Mouse (Mus musculus) neural tube, embryonic 10.5 days (tissue): ENCODE results near the gene BC004004.
"Not testable (repeated sequence)": the region's sequence is repeated elsewhere in the genome, so short reads cannot be mapped to it uniquely, and the experiment has no call there.

Experiments
- DNase-seq: peaks from one replicate; pipeline ENCODE4 v3.0.0-alpha.2; 2017; ENCODE audit warnings: low spot score; ENCODE audit errors: extremely low spot score

The BC004004 gene

GRCm38 (mm10) chr17:29297813-29298212 is 29.2 kb downstream of the BC004004 start:
- no peak for DNase-seq

- no peak for DNase-seq
Measured at GRCm38 (mm10) chr17:29299282-29299681, 30.7 kb downstream of the BC004004 start.

- no peak for DNase-seq
Measured at GRCm38 (mm10) chr17:29300926-29301325, 32.3 kb downstream of the BC004004 start.

GRCm38 (mm10) chr17:29301421-29301820 is 32.8 kb downstream of the BC004004 start:
- no peak for DNase-seq

- DNase-seq: no peak
Measured at GRCm38 (mm10) chr17:29302149-29302548, 33.6 kb downstream of the BC004004 start.

GRCm38 (mm10) chr17:29303087-29303486 is 34.5 kb downstream of the BC004004 start:
- no peak for DNase-seq

- DNase-seq: no peak
Measured at GRCm38 (mm10) chr17:29303856-29304255, 35.3 kb downstream of the BC004004 start.

GRCm38 (mm10) chr17:29304376-29305057 is 35.9 kb downstream of the BC004004 start:
- no peak for DNase-seq

GRCm38 (mm10) chr17:29305058-29305806 is 36.6 kb downstream of the BC004004 start:
- peak; percentile 42 for DNase-seq

- DNase-seq: no peak
Measured at GRCm38 (mm10) chr17:29305871-29306270, 37.3 kb downstream of the BC004004 start.

GRCm38 (mm10) chr17:29310056-29310623 is 41.6 kb downstream of the BC004004 start:
- no peak for DNase-seq

GRCm38 (mm10) chr17:29311602-29312001 is 43.0 kb downstream of the BC004004 start:
- DNase-seq: no peak

- no peak for DNase-seq
Measured at GRCm38 (mm10) chr17:29312082-29312481, 43.5 kb downstream of the BC004004 start.

GRCm38 (mm10) chr17:29313300-29313699 is 44.7 kb downstream of the BC004004 start:
- no peak for DNase-seq

- no peak for DNase-seq
Measured at GRCm38 (mm10) chr17:29315672-29316465, 47.3 kb downstream of the BC004004 start.

GRCm38 (mm10) chr17:29316891-29317290 is 48.3 kb downstream of the BC004004 start:
- DNase-seq: no peak

GRCm38 (mm10) chr17:29317380-29317779 is 48.8 kb downstream of the BC004004 start, which contains the start of gene Pi16:
TSS of gene Pi16 (plus strand) at chr17:29317680.
- DNase-seq: not testable (repeated sequence)

- no peak for DNase-seq
Measured at GRCm38 (mm10) chr17:29318731-29319250, 50.2 kb downstream of the BC004004 start.

GRCm38 (mm10) chr17:29319476-29319875 is 50.9 kb downstream of the BC004004 start:
- DNase-seq: no peak

- DNase-seq: no peak
Measured at GRCm38 (mm10) chr17:29319881-29320639, 51.5 kb downstream of the BC004004 start.
